Mouse (Mus musculus) Patski (cell line): ENCODE data around the gene Adora2b. TPM values are rescaled to one million over a fixed set of nuclear protein-coding genes. Genes with fewer than 3 reads are reported as not detected.

Source experiments
- ATAC-seq: fragments of 100-300 bp; one replicate; pipeline ENCODE4 v1.8.0; 2021
- CTCF ChIA-PET: fragments of 350-600 bp; sonication (Branson Sonifier 250); formaldehyde crosslinking; loops from one replicate; lab custom pipeline; 2022; ENCODE audit warnings: inconsistent platforms; lab: Charles Lee
- POLR2A ChIA-PET: fragments of 350-600 bp; sonication (Branson Sonifier 250); formaldehyde crosslinking; loops from one replicate; lab custom pipeline; 2022; ENCODE audit warnings: antibody characterized with exemption, inconsistent platforms; lab: Charles Lee
- DNase-seq: peaks from one replicate; pipeline ENCODE4 v3.0.0-alpha.2; 2011; ENCODE audit warnings: low read depth, low spot score
- H3K27me3 ChIP-seq: fragments of 371-371 bp; one replicate; pipeline ENCODE4 v1.5.1; 2021
- CTCF ChIP-seq: fragments of 100-300 bp; IDR thresholded peaks from one replicate; pipeline ENCODE4 v1.5.1; 2021
- in situ Hi-C: fragments of 300-500 bp; cut with MboI; formaldehyde crosslinking; loops from 3 replicates; pipeline ENCODE4 v1.11.1; 2018; ENCODE audit warnings: low pct_unique_long_range_greater_than_20kb, mixed read lengths
- polyA plus RNA-seq: library from polyadenylated mRNA; unstranded; gene quantifications from one replicate; pipeline ENCODE4 v1.2.3, GENCODE M21; 2021

The Adora2b gene
- polyA plus RNA-seq = 0.41 TPM

DNA sequence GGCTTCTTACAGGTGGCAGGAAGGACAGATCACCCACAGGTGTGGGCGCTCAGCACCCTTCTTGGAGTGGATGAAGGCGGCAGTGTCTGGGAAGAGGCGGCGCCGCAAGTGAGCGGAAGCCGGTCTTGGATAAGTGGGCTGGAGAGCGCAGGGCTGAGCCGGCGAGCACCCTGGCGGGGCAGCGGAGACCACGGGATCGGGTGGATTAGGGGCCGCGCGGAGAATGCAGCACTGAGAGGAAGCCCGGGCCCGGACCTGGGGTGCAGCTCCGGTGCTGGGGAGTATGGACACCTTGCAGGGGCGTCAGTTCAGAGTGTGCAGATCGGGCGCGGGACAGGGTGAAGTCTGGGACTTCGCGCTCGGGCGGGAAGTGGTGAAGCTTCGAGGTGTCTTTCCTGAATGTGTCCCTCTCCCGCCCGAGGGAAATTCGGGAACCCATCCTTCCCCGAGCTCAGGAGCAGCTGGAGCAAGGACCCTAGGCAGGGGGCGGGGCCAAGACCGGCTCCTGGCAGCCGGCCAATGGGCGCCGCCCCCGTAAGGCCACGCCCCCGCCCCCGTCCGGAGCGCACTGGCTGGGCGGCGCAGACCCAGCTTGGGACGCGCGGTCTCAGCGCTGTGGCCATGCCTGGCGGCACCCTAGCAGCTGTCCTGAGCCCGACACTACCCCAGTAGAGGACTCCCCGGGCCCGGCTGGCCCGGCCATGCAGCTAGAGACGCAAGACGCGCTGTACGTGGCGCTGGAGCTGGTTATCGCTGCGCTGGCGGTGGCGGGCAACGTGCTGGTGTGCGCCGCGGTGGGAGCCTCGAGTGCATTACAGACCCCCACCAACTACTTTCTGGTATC, at the start of gene Adora2b:
TSS of gene Adora2b (plus strand) at position 584 of the 844 bp plus-strand sequence.
- POLR2A ChIA-PET = interaction anchor here (0.7 to 1.4 kb wide), 5 partner anchors 19 to 29 kb away, joined by 3 to 6 read pairs (median 3); no protein-coding TSS in a partner anchor
- no peak for DNase-seq
- peak; percentile 46 for ATAC-seq
- no peaks in the 10 kb centered on the region for H3K27me3 ChIP-seq
- TF ChIP-seq CTCF = no peak
- in situ Hi-C loops = no loop called here
- CTCF ChIA-PET = interaction anchor here (0.7 to 2.5 kb wide), 15 partner anchors 8 to 105 kb away, joined by 3 to 9 read pairs (median 4); no protein-coding TSS in a partner anchor

DNA sequence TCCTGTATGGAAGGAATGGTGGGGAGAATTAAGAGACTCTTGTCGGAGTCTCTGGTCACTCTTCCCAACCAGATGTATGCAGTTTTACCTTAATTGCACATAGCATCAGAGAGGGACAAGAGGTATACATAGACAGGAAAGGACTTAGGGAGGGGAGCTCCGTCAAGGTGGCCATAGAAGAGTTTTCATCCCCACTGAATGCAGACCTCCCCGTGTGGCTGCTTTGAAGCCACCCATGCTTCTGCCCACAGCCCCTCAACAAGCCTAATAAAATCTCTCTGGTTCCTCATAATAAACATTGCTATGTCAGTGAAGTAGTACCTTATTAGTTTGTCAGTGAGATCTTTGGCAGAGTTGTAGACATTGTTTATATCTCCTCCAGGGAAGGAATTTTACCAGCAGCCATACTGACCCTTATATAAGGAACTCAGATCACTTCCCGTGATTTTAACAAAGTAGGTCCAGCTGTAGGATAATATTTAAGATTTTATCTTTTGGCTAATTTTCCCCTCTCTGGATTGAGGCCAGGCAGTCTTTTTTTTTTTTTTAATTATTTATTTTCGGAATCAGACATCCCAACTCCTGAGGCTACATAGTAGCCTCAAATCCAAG, 47.8 kb upstream of the Adora2b start:
- H3K27me3 ChIP-seq = no peaks in the 10 kb centered on the region
- no peak for ATAC-seq
- no peak for TF ChIP-seq CTCF
- ChIA-PET POLR2A (no interaction called here), CTCF (interaction anchor here (1.1 kb wide), 1 partner anchor 17 kb away, joined by 3 read pairs; no protein-coding TSS in a partner anchor)
- in situ Hi-C loops = no loop called here
- DNase-seq = no peak

DNA sequence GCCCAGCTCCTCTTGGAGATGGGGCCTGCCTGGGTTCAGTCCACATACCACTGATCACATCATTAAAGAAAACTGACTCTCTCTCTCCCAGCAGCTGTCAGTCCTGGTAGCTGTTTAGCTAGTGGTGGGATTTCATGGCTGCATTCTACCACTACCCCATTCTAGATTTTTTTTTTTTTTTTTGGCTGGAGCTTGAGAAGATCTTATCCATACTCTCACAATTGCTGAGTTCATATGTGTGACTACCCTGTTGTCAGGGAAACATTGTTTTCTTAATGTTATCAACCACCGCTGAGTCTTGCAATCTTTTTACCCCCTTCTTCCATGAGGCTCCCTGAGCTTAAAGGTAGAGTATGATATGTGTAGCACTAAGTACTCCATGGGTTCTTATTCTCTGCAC, 46.1 kb upstream of the Adora2b start:
- ATAC-seq (no peak), DNase-seq (no peak)
- no peaks in the 10 kb centered on the region for H3K27me3 ChIP-seq
- POLR2A ChIA-PET = no interaction called here
- TF ChIP-seq CTCF = no peak
- in situ Hi-C loops = no loop called here
- CTCF ChIA-PET = interaction anchor here (1.0 to 1.8 kb wide), 3 partner anchors 9 to 46 kb away, joined by 3 to 5 read pairs (median 4); partner anchors contain the start of gene Adora2b

DNA sequence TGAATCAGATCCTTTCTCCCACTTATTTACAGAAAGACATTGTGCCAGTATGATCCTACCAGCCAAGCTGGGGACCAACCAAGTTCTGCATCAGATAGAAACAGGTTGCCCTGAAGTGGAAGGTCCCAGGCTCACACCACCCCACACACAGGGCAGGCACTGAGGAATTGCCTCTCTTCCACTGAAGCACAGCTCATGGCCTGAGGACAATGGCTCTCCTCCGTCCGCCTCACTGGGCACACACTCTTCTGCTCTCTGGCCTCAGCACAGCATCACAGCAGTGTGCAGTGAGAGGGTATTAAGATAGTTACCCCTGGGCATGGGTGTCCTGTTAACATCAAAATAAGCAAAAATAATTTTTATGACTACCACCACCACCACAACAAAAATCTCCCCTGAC, 39.7 kb upstream of the Adora2b start:
- TF ChIP-seq CTCF = no peak
- POLR2A ChIA-PET = no interaction called here
- CTCF ChIA-PET = interaction anchor here (1.0 kb wide), 1 partner anchor 80 kb away, joined by 3 read pairs; no protein-coding TSS in a partner anchor
- H3K27me3 ChIP-seq = no peaks in the 10 kb centered on the region
- no peak for DNase-seq
- no peak for ATAC-seq
- in situ Hi-C loops = no loop called here

DNA sequence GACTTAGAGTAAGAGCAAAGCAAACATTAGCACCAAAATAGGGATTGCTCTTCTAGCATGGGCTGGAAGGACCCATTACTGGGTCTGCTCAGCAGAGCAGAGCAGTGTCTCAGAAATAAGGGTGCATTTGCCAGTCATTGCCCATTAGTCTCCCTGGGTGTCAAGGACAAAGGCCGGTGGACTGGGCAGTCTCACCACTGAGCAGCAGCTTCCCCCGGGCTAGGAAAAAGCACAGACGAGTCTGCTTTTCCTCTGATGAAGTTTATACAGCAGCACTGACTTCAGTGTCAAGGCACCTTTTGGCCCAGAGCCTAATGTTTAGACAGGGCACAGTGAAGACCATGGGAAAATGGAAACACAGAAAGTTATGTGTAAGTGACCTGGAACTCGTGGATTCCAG, 38.9 kb upstream of the Adora2b start:
- no peak for ATAC-seq
- in situ Hi-C loops = no loop called here
- DNase-seq = no peak
- TF ChIP-seq CTCF = no peak
- ChIA-PET POLR2A (no interaction called here), CTCF (no interaction called here)
- H3K27me3 ChIP-seq = no peaks in the 10 kb centered on the region

DNA sequence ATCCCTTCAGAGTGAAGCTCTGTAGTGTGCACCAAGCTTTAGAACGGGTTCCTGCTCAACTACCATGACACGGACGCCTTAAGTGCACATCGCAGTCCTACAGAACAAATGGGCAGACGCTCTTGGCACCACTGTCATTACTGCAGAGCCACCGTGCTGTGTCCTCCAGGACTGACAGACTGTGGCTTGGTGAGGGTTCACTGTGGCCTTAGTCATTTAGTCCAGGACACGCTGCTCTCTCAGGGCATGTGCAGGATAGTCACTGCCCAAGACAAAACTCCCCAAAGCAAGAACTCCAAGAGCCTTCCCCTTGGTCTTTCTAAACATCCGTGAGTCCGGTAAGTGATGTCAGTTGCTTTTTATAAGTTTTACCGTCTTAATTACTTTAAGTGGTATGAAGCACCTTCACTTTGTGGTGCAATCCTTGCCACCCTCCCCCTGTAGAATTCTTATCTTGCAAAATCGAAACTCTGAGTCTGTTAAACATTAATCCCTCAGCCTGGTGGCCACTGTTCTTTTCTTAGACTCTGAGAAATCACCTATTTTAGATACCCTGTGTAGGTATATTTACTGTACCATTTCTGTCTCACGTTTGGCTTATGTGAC, 35.3 kb upstream of the Adora2b start:
- in situ Hi-C loops = no loop called here
- CTCF ChIA-PET = no interaction called here
- TF ChIP-seq CTCF = no peak

DNA sequence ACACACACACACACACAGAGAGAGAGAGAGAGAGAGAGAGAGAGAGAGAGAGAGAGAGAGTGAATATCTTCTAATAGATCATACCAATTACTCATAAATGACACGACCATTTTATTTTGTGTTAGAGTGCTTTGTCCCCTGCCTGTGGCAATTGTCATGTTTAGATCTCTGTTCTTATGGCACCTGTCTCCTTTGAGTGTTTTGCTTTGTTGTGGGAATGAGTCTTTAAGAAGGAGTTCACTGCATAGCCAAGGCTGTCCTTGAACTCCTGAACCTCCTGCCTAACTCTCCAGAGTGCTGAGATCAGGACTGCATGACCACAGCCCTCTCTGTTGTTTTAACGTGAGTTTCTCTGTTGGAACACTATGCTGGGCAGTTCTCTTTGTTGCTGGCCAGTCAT, 33.7 kb upstream of the Adora2b start:
- CTCF ChIA-PET = interaction anchor here (1.4 kb wide), 1 partner anchor 63 kb away, joined by 3 read pairs; no protein-coding TSS in a partner anchor
- TF ChIP-seq CTCF = no peak
- in situ Hi-C loops = no loop called here
- no peaks in the 10 kb centered on the region for H3K27me3 ChIP-seq
- ATAC-seq = no peak
- no peak for DNase-seq
- POLR2A ChIA-PET = no interaction called here

More for the DNA sequence above, 35.3 kb upstream of the Adora2b start:
- H3K27me3 ChIP-seq = no peaks in the 10 kb centered on the region
- ATAC-seq (peak; percentile 80), DNase-seq (no peak)
- POLR2A ChIA-PET = no interaction called here

DNA sequence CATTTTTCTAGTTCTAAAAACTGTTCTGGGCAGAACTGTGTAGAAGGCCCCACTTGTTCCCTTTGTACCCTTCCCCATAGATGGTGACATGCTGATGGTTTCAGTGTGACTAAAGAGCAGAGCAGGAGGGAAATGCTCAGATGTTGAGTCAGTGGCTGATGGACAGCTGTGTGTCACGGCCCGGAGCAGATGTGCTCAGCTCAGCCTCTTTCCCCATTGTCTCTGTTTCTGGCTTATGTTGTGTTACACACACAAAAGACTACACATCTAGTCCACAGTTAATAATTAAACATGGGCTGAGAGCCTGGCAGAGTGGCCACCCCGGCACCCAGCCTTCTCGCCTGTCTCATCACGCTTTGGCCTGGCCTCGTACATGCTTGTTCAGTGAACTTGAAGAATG, 31.0 kb upstream of the Adora2b start:
- ChIA-PET CTCF (interaction anchor here (1.0 to 1.6 kb wide), 2 partner anchors 11 to 17 kb away, joined by 3 read pairs; no protein-coding TSS in a partner anchor), POLR2A (no interaction called here)
- no peak for TF ChIP-seq CTCF
- no peak for ATAC-seq
- in situ Hi-C loops = no loop called here
- H3K27me3 ChIP-seq = no peaks in the 10 kb centered on the region
- no peak for DNase-seq

DNA sequence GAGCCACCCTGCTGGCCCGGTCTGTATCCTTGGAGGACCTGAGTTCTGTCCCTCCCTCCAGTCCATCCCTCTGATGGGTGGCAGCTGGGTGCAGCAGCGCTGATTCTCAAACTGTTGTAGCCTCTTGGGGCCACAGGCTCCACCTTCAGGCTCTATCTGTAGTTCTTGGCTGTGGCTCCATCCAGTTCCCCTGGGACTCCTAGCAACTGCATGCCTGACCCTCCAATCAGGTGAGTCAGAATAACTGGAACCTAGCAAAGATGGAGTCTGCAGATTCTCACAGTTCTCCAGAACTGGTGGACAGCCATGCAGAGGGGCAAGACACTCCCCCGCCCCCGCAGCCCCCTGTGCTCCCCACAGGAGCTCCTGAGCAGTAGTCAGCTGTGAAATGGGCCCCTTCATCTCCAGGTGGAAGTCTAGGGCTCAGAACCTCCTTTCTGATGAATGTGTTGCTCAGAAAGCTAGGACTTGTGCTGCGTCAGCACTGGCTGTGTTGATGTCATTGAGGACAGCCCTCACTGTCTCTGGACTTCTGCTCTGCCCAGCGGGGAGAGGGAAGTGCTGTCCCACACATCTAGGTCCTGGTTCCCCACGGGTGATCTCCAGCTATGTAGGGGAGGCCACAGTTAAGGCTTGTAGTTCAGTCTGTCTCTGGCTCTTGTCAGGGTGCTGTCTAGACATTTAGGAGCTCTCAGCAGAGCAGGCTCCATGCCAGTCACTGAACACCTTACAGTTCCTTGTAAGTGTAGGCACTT, 27.9 kb upstream of the Adora2b start:
- CTCF ChIA-PET = interaction anchor here (1.0 to 2.6 kb wide), 3 partner anchors 28 to 39 kb away, joined by 3 to 8 read pairs (median 4); partner anchors contain the start of gene Adora2b
- no peak for TF ChIP-seq CTCF
- in situ Hi-C loops = no loop called here
- peak; percentile 64 for DNase-seq
- ATAC-seq = peak; percentile 88
- H3K27me3 ChIP-seq = no peaks in the 10 kb centered on the region
- POLR2A ChIA-PET = interaction anchor here (0.9 kb wide), 1 partner anchor 28 kb away, joined by 3 read pairs; the partner anchor contains the start of gene Adora2b

DNA sequence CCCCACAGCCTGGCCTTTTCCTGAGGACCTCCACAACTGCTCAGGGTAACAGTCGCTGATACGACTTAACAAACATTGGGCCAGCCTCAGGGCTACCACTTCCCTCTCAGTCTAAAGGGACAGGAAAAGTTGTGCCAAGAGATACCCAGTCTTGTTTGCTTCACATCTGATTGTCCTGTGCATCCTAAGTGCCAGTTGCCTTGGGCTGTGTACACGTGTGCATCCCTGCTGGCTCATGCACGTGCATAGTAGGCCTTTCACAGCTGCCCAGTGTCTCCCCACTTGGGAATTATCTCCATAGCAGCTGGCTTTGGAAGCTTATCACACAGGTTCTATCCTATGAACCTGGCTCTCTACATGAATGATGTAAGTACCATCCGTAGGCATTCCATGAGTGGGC, 25.4 kb upstream of the Adora2b start:
- CTCF ChIA-PET = interaction anchor here (1.4 to 2.6 kb wide), 2 partner anchors 13 to 26 kb away, joined by 3 to 8 read pairs; partner anchors contain the start of gene Adora2b
- DNase-seq (no peak), ATAC-seq (no peak)
- in situ Hi-C loops = no loop called here
- no peak for TF ChIP-seq CTCF
- POLR2A ChIA-PET = interaction anchor here (0.6 kb wide), 1 partner anchor 23 kb away, joined by 3 read pairs; no protein-coding TSS in a partner anchor
- H3K27me3 ChIP-seq = no peaks in the 10 kb centered on the region
